Mouse (Mus musculus): ENCODE measurements at regions not wholly inside any gene's neighbourhood (a gene's known extent, or its start where the extent isn't known, plus 50 kb on each side); places are given as distances from the start of the nearest gene placed in this dataset.

DNA sequence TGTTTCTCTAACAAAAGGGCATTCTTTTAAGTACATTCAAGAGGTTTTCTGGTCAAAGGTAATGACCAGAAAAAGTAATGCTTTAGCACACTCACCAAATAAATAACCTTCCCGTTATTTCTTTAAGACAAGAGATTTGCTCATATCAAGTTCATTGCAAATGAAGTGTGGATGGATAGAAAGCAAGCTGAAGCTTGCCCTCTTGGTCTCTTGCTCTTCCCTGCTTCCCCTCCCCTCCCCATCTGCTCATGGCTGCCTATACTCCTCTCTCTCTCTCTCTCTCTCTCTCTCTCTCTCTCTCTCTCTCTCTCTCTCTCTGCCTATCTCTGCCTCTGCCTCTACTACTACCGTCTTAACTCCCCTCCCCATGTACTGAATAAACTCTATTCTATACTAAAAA is 147.7 kb upstream of the Rag2 start:
- ATAC-seq (ENCODE audit: insufficient number of reproducible peaks, low FRiP score, low TSS enrichment) = no peak

DNA sequence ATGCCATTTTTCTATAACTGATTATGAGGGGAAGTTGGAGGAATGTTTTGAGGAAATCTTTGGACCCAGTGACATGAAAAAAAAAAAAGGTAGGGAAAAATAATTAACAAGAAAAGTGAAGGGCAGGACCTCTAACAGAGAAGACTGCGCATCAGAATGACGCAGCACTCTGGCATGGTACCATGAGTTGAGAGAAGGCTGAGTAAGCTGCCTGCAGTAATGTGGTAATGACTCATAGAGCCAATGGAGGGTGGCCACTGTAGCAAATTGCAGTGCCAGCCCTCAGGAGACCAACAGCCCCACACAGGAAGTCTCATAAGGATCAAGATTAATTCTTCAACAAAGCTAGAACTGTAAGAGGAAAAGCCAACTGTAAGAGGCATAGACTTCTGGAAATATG is 134.3 kb upstream of the Rag2 start:
- no peak for ATAC-seq (ENCODE audit: insufficient number of reproducible peaks, low FRiP score, low TSS enrichment)

DNA sequence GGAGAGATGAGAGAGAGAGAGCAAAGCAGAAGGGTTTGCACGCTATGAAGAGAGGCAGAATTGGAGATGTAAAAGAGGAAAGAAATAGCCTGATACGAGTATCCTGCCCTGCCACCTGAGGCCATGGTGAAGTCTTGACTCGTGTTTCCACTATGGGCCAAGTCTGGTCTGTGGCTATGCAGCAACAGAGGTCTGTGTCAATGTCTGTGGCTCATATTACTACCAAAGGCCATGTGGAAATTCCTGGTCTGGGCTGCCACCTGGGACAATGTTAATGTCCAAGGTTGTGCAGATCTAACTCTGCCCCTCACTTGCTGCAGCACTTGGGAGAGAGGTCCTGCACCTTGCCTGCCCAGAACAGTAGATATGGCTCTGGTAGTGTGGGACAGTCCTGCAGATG is 132.8 kb upstream of the Rag2 start:
- ATAC-seq (ENCODE audit: insufficient number of reproducible peaks, low FRiP score, low TSS enrichment) = no peak

DNA sequence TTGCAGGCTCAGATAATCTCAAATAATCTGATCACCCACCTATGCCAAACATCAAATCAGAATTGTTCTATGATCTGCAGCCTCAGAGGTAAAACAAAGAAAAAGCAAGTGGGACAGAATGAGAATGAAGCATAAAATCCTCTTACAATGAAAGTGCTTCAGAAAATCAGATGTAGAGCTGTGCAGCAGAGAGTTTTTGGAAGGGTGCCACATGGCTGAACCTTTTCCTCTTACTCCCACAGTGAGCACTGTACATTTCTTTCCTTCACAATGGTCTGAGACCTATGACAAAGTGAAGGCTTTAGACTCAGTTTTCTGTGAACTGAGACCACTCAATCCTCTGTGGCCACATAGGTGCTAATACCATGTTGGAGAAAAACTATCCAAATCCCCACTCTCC is 116.4 kb upstream of the Rag2 start:
- no peak for ATAC-seq (ENCODE audit: insufficient number of reproducible peaks, low FRiP score, low TSS enrichment)
